Mouse (Mus musculus) ovary, postnatal 10 days (tissue): Measurements from ENCODE around the gene Tctex1d4.

Experiments
- DNase-seq: peaks from one replicate; pipeline ENCODE4 v3.0.0; 2022; ENCODE audit warnings: low spot score

Tctex1d4 gene

DNA sequence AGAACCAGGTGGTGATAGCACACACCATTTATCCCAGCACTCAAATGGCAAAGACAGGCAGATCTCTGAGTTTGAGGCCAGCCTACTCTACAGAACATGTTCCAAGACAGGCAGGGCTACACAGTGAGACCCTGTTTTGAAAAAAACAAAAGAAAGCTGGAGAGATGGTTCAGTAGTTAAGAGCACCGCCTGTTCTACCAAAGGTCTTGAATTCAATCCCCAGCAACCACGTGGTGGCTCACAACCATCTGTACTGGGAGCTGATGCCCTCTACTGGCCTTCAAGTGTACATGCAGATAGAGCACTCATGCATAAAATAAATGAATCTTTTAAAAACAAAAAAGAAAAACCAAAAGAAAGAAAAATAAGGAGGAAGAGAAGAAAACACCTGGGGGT, 12.6 kb downstream of the Tctex1d4 start:
- DNase-seq, result no peak

DNA sequence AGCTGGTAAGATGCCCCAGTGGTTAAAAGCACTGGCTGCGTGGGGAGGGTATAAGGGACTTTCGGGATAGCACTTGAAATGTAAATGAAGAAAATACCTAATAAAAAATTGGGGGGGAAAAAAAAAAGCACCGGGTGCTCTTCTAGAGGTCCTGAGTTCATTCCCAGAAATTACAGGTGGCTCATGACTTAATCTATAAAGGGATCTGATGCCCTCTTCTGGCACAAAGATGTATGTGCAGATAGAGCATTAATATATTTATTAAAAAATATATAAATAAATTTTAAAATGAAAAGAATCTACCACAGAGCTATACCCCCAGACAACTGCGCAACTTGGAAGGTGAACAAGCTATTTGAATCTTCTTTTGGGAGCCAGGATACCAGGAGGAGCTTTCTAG, 14.0 kb downstream of the Tctex1d4 start:
- no peak for DNase-seq

DNA sequence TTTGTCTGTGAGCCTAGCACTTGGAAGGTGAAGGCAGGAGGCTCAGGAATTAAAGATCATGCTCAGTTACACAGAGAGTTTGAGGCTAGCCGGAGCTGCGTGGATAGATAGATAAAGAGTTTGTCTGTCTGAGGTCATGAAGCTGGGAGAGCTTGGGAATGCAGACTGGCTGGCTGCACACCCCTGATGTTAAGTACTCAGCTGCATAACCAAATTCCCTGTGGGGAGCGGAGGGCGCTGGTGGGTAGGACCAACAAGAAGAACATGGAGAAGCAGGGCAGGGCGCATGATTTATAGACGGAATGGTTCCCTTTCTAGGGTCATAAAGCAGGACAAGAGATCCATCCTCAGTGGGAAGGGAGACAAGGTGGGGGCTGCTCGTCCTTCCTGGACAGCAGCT, 16.4 kb downstream of the Tctex1d4 start:
- no peak for DNase-seq

- DNase-seq, result no peak
Observed at GRCm38 (mm10) chr4:117145248-117145647, 18.7 kb downstream of the Tctex1d4 start.

DNA sequence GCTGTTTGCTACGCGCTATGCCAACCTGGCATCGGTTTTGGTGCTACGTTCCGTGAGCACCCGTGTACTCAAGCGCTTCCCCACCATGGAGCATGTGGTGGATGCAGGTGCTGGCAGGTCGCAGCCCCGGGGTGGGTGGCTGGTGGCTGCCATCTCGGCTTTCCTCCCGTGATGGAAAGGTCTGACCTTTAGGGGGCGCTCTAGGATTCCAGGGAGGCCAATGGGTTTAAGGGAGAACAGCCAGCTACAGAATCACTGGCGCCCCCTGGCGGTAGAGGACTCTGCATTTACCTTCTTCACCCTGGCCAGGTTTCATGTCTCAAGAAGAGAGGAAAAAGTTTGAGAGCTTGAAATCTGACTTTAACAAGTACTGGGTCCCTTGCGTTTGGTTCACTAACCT, 19.6 kb downstream of the Tctex1d4 start:
- no peak for DNase-seq

DNA sequence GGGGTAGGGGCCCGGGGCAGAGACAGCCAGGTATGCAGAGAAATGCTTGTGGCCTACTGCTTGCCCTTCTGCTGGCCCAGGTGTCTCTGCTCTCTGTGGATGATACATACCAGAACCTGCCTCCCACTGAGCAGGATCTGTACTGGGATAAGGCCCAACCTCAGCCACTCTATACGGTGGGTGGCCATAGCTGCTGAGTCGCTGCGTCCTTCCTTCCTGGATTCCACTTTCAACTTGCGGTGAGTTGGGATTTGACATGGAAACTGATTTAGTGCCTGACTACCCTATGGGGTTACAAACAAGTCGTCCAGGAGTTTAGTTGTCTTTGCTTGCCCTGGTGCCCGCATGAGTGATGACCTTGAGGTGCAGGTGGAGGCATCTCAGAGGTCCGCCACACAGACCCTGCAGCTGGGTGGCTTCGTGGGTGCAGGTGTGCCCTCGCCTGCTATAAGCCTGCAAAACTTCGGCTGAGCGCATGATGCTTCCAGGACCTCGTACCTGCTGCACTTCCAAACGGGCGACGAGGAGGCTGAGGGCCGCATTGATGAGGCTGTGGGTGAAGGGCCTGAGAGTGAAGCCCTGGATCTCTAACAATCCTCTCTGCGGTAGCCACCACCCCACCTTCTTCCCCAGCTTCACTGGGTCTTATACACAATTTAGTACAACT, 21.6 kb downstream of the Tctex1d4 start:
- DNase-seq, result no peak

- no peak for DNase-seq
Observed at GRCm38 (mm10) chr4:117148815-117149214, 22.2 kb downstream of the Tctex1d4 start.

DNA sequence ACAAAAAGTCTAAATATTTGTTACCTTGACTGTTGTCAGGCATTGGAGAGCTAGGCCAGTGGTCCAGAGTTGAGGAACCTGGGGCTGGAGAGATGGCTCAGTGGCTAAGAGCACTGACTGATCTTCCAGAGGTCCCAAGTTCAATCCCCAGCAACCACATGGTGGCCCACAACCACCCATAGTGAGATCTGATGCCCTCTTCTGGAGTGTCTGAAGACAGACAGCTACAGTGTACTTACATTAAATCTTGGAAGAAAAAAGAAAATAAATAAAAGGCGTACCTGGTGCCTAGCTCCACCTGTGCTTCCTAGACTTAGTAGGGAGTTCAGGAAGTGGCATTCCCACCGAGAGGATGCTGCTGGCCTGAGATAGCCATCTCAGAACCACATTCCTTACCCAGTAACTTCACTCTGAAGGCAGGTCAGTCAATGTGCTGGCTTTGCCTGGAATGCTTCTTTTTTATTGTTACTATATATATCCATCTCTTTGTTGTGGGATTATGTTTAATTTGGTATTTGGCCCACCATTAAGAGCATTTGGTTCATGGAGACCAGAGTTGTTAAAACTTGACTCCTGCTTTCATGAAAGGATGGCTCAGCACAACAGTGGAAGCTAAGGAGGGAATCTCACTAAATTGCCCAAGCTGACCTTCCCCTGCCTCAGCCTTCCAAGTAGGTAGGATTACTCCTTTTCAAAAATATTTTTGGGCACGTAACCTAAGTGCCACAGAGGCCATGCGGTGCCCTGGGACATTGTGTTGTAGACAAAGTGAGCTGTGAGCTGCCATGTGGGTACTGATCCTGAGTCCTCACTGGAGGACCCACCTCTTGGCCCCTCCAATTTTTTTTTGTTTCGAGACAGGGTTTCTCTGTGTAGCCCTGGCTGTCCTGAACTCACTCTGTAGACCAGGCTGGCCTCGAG, 23.0 kb downstream of the Tctex1d4 start:
- no peak for DNase-seq

- no peak for DNase-seq
Observed at GRCm38 (mm10) chr4:117150212-117150733, 23.7 kb downstream of the Tctex1d4 start.

GRCm38 (mm10) chr4:117151416-117151815, 24.8 kb downstream of the Tctex1d4 start:
- DNase-seq, result no peak

- no peak for DNase-seq
Observed at GRCm38 (mm10) chr4:117152714-117153113, 26.1 kb downstream of the Tctex1d4 start.

GRCm38 (mm10) chr4:117155020-117155791, 28.6 kb downstream of the Tctex1d4 start:
- DNase-seq, result no peak

GRCm38 (mm10) chr4:117155792-117156355, 29.3 kb downstream of the Tctex1d4 start, which contains the start of gene Rps8:
TSS of gene Rps8 (minus strand) at chr4:117156243.
- DNase-seq, result peak; percentile 75

- DNase-seq, result no peak
Observed at GRCm38 (mm10) chr4:117156372-117156771, 29.8 kb downstream of the Tctex1d4 start.

DNA sequence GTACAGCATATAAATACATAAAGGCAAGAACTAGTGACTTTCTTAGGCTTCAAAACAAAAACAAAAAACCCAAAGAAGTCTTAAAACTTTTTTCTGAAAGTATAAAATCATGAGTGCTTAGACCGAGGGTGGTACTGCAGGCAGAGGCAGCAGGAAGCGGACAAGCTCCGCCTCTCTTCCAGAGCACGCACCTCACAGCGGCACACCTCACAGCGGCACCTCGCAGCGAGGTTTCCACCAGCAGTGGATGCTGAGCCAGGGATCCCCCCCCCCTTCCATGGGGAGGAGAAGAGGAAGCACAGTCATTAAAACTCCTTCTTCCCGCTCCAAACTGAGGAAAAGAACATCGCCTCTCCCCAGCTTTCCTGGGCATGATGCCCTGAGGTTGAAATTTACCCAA, 33.1 kb downstream of the Tctex1d4 start:
- DNase-seq, result no peak

DNA sequence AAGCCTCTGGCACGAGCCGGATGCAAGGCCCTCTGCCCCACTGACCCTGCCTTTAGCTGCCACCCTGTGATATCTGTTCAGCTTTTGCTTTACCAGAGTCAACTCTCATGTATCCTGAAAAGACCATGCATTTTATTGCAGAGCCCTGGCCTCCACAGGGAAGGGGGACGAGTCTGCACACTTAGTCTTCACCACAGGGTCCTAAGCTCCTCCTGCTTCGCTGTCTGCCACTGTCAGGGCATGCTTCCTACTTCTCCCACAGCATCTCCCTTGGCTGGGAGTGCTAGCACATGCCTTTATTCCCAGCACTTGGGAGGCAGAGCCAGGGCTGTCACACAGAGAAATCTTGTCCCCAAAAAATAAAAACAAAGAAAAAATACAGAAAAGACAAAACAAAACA, 34.6 kb downstream of the Tctex1d4 start:
- no peak for DNase-seq

- DNase-seq, result no peak
Observed at GRCm38 (mm10) chr4:117169936-117170335, 43.3 kb downstream of the Tctex1d4 start.
